Mouse (Mus musculus): ENCODE measurements at regions not wholly inside any gene's neighbourhood (a gene's known extent, or its start where the extent isn't known, plus 50 kb on each side); places are given as distances from the start of the nearest gene placed in this dataset.

- DNase-seq (ENCODE audit: low spot score) (no peak), ATAC-seq (replicated peaks; ENCODE audit: insufficient number of reproducible peaks, low FRiP score, low TSS enrichment, low read depth) (no peak)
- H3K4me1 ChIP-seq (ENCODE audit: control insufficient read depth, insufficient read depth, low read length): no peaks in the 10 kb centered on the region
- no peaks in the 10 kb centered on the region for H3K9me3 ChIP-seq (replicated peaks; ENCODE audit: control insufficient read depth, low read length)
- no peak overlapping the region for H3K4me3 ChIP-seq (ENCODE audit: low read depth, low read length)
- WGBS: 87% methylated on average over 3 of the region's 3 CpGs
- H3K27me3 ChIP-seq (ENCODE audit: control insufficient read depth, insufficient read depth, low read length): no peaks in the 10 kb centered on the region
- no peaks in the 10 kb centered on the region for H3K36me3 ChIP-seq (replicated peaks; ENCODE audit: control insufficient read depth, insufficient read depth, low read depth, low read length)
- no peak overlapping the region for H3K4me2 ChIP-seq (ENCODE audit: low read depth, low read length)
- H3K27ac ChIP-seq (replicated peaks; ENCODE audit: low read depth, low read length): no peak overlapping the region
- H3K9ac ChIP-seq (replicated peaks; ENCODE audit: low read length): no peak overlapping the region
Observed at GRCm38 (mm10) chr7:95992521-95992920, 178.5 kb upstream of the Tenm4 start.

- Histone ChIP-seq H3K9me3 (replicated peaks; ENCODE audit: control insufficient read depth, low read length) (no peaks in the 10 kb centered on the region), H3K4me2 (ENCODE audit: low read depth, low read length) (no peak overlapping the region), H3K4me1 (ENCODE audit: control insufficient read depth, insufficient read depth, low read length) (no peaks in the 10 kb centered on the region), H3K36me3 (replicated peaks; ENCODE audit: control insufficient read depth, insufficient read depth, low read depth, low read length) (no peaks in the 10 kb centered on the region), H3K27ac (replicated peaks; ENCODE audit: low read depth, low read length) (no peak overlapping the region), H3K27me3 (ENCODE audit: control insufficient read depth, insufficient read depth, low read length) (no peaks in the 10 kb centered on the region), H3K9ac (replicated peaks; ENCODE audit: low read length) (no peak overlapping the region), H3K4me3 (ENCODE audit: low read depth, low read length) (no peak overlapping the region)
- no peak for ATAC-seq (replicated peaks; ENCODE audit: insufficient number of reproducible peaks, low FRiP score, low TSS enrichment, low read depth)
- WGBS: 87% methylated on average over 3 of the region's 3 CpGs
- no peak for DNase-seq (ENCODE audit: low spot score)
Observed at GRCm38 (mm10) chr7:95997190-95997589, 173.9 kb upstream of the Tenm4 start.

- no peak for ATAC-seq (replicated peaks; ENCODE audit: insufficient number of reproducible peaks, low FRiP score, low TSS enrichment, low read depth)
- H3K27ac ChIP-seq (replicated peaks; ENCODE audit: low read depth, low read length): no peak overlapping the region
- H3K9me3 ChIP-seq (replicated peaks; ENCODE audit: control insufficient read depth, low read length): no peaks in the 10 kb centered on the region
- H3K4me3 ChIP-seq (ENCODE audit: low read depth, low read length): no peak overlapping the region
- 55% methylated on average over 4 of the region's 4 CpGs for WGBS
- no peak overlapping the region for H3K4me2 ChIP-seq (ENCODE audit: low read depth, low read length)
- no peak overlapping the region for H3K9ac ChIP-seq (replicated peaks; ENCODE audit: low read length)
- H3K27me3 ChIP-seq (ENCODE audit: control insufficient read depth, insufficient read depth, low read length): no peaks in the 10 kb centered on the region
- H3K36me3 ChIP-seq (replicated peaks; ENCODE audit: control insufficient read depth, insufficient read depth, low read depth, low read length): no peaks in the 10 kb centered on the region
- no peaks in the 10 kb centered on the region for H3K4me1 ChIP-seq (ENCODE audit: control insufficient read depth, insufficient read depth, low read length)
- no peak for DNase-seq (ENCODE audit: low spot score)
Observed at GRCm38 (mm10) chr7:95999189-95999588, 171.9 kb upstream of the Tenm4 start.

- Histone ChIP-seq H3K9ac (replicated peaks; ENCODE audit: low read length) (no peak overlapping the region), H3K36me3 (replicated peaks; ENCODE audit: control insufficient read depth, insufficient read depth, low read depth, low read length) (no peaks in the 10 kb centered on the region), H3K27me3 (ENCODE audit: control insufficient read depth, insufficient read depth, low read length) (no peaks in the 10 kb centered on the region), H3K4me3 (ENCODE audit: low read depth, low read length) (no peak overlapping the region), H3K4me1 (ENCODE audit: control insufficient read depth, insufficient read depth, low read length) (no peaks in the 10 kb centered on the region), H3K27ac (replicated peaks; ENCODE audit: low read depth, low read length) (no peak overlapping the region), H3K4me2 (ENCODE audit: low read depth, low read length) (no peak overlapping the region), H3K9me3 (replicated peaks; ENCODE audit: control insufficient read depth, low read length) (no peaks in the 10 kb centered on the region)
- WGBS: 80% methylated on average over 5 of the region's 5 CpGs
- ATAC-seq (replicated peaks; ENCODE audit: insufficient number of reproducible peaks, low FRiP score, low TSS enrichment, low read depth) (no peak), DNase-seq (ENCODE audit: low spot score) (no peak)
Observed at GRCm38 (mm10) chr7:96002401-96002800, 168.6 kb upstream of the Tenm4 start.

- Histone ChIP-seq H3K4me3 (ENCODE audit: low read depth, low read length) (no peak overlapping the region), H3K27ac (replicated peaks; ENCODE audit: low read depth, low read length) (no peak overlapping the region), H3K4me2 (ENCODE audit: low read depth, low read length) (no peak overlapping the region), H3K27me3 (ENCODE audit: control insufficient read depth, insufficient read depth, low read length) (no peaks in the 10 kb centered on the region), H3K9me3 (replicated peaks; ENCODE audit: control insufficient read depth, low read length) (no peaks in the 10 kb centered on the region), H3K9ac (replicated peaks; ENCODE audit: low read length) (no peak overlapping the region), H3K36me3 (replicated peaks; ENCODE audit: control insufficient read depth, insufficient read depth, low read depth, low read length) (no peaks in the 10 kb centered on the region), H3K4me1 (ENCODE audit: control insufficient read depth, insufficient read depth, low read length) (no peaks in the 10 kb centered on the region)
- ATAC-seq (replicated peaks; ENCODE audit: insufficient number of reproducible peaks, low FRiP score, low TSS enrichment, low read depth) (no peak), DNase-seq (ENCODE audit: low spot score) (no peak)
- 88% methylated on average over 2 of the region's 2 CpGs for WGBS
Observed at GRCm38 (mm10) chr7:96006299-96006698, 164.7 kb upstream of the Tenm4 start.

- Histone ChIP-seq H3K4me1 (ENCODE audit: control insufficient read depth, insufficient read depth, low read length) (no peaks in the 10 kb centered on the region), H3K4me2 (ENCODE audit: low read depth, low read length) (no peak overlapping the region), H3K27ac (replicated peaks; ENCODE audit: low read depth, low read length) (no peak overlapping the region), H3K9ac (replicated peaks; ENCODE audit: low read length) (no peak overlapping the region), H3K9me3 (replicated peaks; ENCODE audit: control insufficient read depth, low read length) (no peaks in the 10 kb centered on the region), H3K4me3 (ENCODE audit: low read depth, low read length) (no peak overlapping the region), H3K36me3 (replicated peaks; ENCODE audit: control insufficient read depth, insufficient read depth, low read depth, low read length) (no peaks in the 10 kb centered on the region), H3K27me3 (ENCODE audit: control insufficient read depth, insufficient read depth, low read length) (no peaks in the 10 kb centered on the region)
- ATAC-seq (replicated peaks; ENCODE audit: insufficient number of reproducible peaks, low FRiP score, low TSS enrichment, low read depth): no peak
- 84% methylated on average over 5 of the region's 5 CpGs for WGBS
- DNase-seq (ENCODE audit: low spot score): no peak
Observed at GRCm38 (mm10) chr7:96013008-96013407, 158.0 kb upstream of the Tenm4 start.

- Histone ChIP-seq H3K9me3 (replicated peaks; ENCODE audit: control insufficient read depth, low read length) (no peaks in the 10 kb centered on the region), H3K9ac (replicated peaks; ENCODE audit: low read length) (no peak overlapping the region), H3K27me3 (ENCODE audit: control insufficient read depth, insufficient read depth, low read length) (no peaks in the 10 kb centered on the region), H3K4me1 (ENCODE audit: control insufficient read depth, insufficient read depth, low read length) (no peaks in the 10 kb centered on the region), H3K27ac (replicated peaks; ENCODE audit: low read depth, low read length) (no peak overlapping the region), H3K4me2 (ENCODE audit: low read depth, low read length) (no peak overlapping the region), H3K4me3 (ENCODE audit: low read depth, low read length) (no peak overlapping the region), H3K36me3 (replicated peaks; ENCODE audit: control insufficient read depth, insufficient read depth, low read depth, low read length) (no peaks in the 10 kb centered on the region)
- DNase-seq (ENCODE audit: low spot score) (no peak), ATAC-seq (replicated peaks; ENCODE audit: insufficient number of reproducible peaks, low FRiP score, low TSS enrichment, low read depth) (no peak)
- WGBS: 82% methylated on average over 6 of the region's 6 CpGs
Observed at GRCm38 (mm10) chr7:96017112-96017884, 153.7 kb upstream of the Tenm4 start.

- Histone ChIP-seq H3K27ac (replicated peaks; ENCODE audit: low read depth, low read length) (no peak overlapping the region), H3K27me3 (ENCODE audit: control insufficient read depth, insufficient read depth, low read length) (no peaks in the 10 kb centered on the region), H3K9me3 (replicated peaks; ENCODE audit: control insufficient read depth, low read length) (no peaks in the 10 kb centered on the region), H3K36me3 (replicated peaks; ENCODE audit: control insufficient read depth, insufficient read depth, low read depth, low read length) (no peaks in the 10 kb centered on the region), H3K9ac (replicated peaks; ENCODE audit: low read length) (no peak overlapping the region), H3K4me2 (ENCODE audit: low read depth, low read length) (no peak overlapping the region), H3K4me3 (ENCODE audit: low read depth, low read length) (no peak overlapping the region), H3K4me1 (ENCODE audit: control insufficient read depth, insufficient read depth, low read length) (no peaks in the 10 kb centered on the region)
- WGBS: 94% methylated on average over 3 of the region's 3 CpGs
- ATAC-seq (replicated peaks; ENCODE audit: insufficient number of reproducible peaks, low FRiP score, low TSS enrichment, low read depth) (no peak), DNase-seq (ENCODE audit: low spot score) (no peak)
Observed at GRCm38 (mm10) chr7:96024048-96024447, 147.0 kb upstream of the Tenm4 start.
